In genomic region chr11:69093856-69094255, GRCm38 (mm10) we compare ENCODE assay signal across 9 mouse cellular contexts. TPM values are rescaled to one million over a fixed set of nuclear protein-coding genes. Genes with fewer than 3 reads are reported as not detected.
DNase-seq lines count a peak whose midpoint lies in the region; ATAC-seq and TF ChIP-seq lines count a peak whose summit lies in the region.
"Not testable (repeated sequence)": the region's sequence is repeated elsewhere in the genome, so short reads cannot be mapped to it uniquely, and the experiment has no call there.
"Had no signal": no experiment of that assay in that cellular context is flagged by ENCODE, and none has a peak within 500 bp of the region (broad histone marks: within the 10 kb centered on the region; RNA-seq: fewer than 3 reads in every experiment).

No protein-coding gene starts in this region.

- peak overlapping the region in 1 of 2 experiments; percentile 40; a peak in 1 of 4 replicates for H3K4me3 ChIP-seq in MEL (ENCODE audit: control insufficient read depth in 1 of 2, insufficient read depth in 1 of 2, low read depth in 2 of 2, low read length in 2 of 2)
- H3K4me3 ChIP-seq in embryonic facial prominence, embryonic 14.5 days (ENCODE audit: low read depth, low read length); intestine, embryonic 14.5 days (ENCODE audit: low read depth, low read length); left cerebral cortex, adult 2 months; lung, embryonic 14.5 days (ENCODE audit: low read depth, low read length); midbrain, postnatal 0 days (ENCODE audit: low read depth, low read length): not testable (repeated sequence)
- peak overlapping the region; percentile 39; the same call in 1 of the 2 replicates for H3K4me3 ChIP-seq in heart, embryonic 13.5 days

- not testable (repeated sequence) for TF ChIP-seq RAD21 in MEL (IDR thresholded peaks at IDR 0.05; ENCODE audit: low read depth, low read length)

- not testable (repeated sequence) for H3K27me3 ChIP-seq in MEL (ENCODE audit: control insufficient read depth in 1 of 2, insufficient read depth in 2 of 2, low read length in 2 of 2); embryonic facial prominence, embryonic 14.5 days (replicated peaks; ENCODE audit: control insufficient read depth, insufficient read depth, low read length); heart, embryonic 13.5 days (replicated peaks); intestine, embryonic 14.5 days (replicated peaks; ENCODE audit: control insufficient read depth, insufficient read depth, low read length); lung, embryonic 14.5 days (ENCODE audit: insufficient read depth, low read length); midbrain, postnatal 0 days (ENCODE audit: insufficient read depth, low read length)

- H3K4me1 ChIP-seq in MEL (ENCODE audit: control insufficient read depth in 1 of 2, insufficient read depth in 2 of 2, low read length in 2 of 2), result peaks cover 15 to 21% of the 10 kb centered on the region in 2 experiments
- H3K4me1 ChIP-seq in embryonic facial prominence, embryonic 14.5 days (ENCODE audit: control insufficient read depth, insufficient read depth, low read length), result peaks cover 41% of the 10 kb centered on the region
- H3K4me1 ChIP-seq in heart, embryonic 13.5 days, result peaks cover 82% of the 10 kb centered on the region
- H3K4me1 ChIP-seq in intestine, embryonic 14.5 days (replicated peaks; ENCODE audit: control insufficient read depth, insufficient read depth, low read length), result peaks cover 45% of the 10 kb centered on the region
- peaks cover 30% of the 10 kb centered on the region for H3K4me1 ChIP-seq in lung, embryonic 14.5 days (ENCODE audit: insufficient read depth)
- H3K4me1 ChIP-seq in midbrain, postnatal 0 days (ENCODE audit: insufficient read depth, low read length), result peaks cover 33% of the 10 kb centered on the region

- peaks cover 6 to 15% of the 10 kb centered on the region in 2 experiments for H3K36me3 ChIP-seq in MEL (ENCODE audit: control insufficient read depth in 1 of 2, insufficient read depth in 2 of 2, low read length in 2 of 2)
- H3K36me3 ChIP-seq in embryonic facial prominence, embryonic 14.5 days (ENCODE audit: control insufficient read depth, insufficient read depth, low read length), result peaks cover 31% of the 10 kb centered on the region
- H3K36me3 ChIP-seq in heart, embryonic 13.5 days, result peaks cover 34% of the 10 kb centered on the region
- peaks cover 37% of the 10 kb centered on the region for H3K36me3 ChIP-seq in intestine, embryonic 14.5 days (ENCODE audit: control insufficient read depth, insufficient read depth, low read length)
- H3K36me3 ChIP-seq in lung, embryonic 14.5 days (ENCODE audit: insufficient read depth), result peaks cover 35% of the 10 kb centered on the region
- peaks cover 13% of the 10 kb centered on the region; the same call in 1 of the 2 replicates for H3K36me3 ChIP-seq in midbrain, postnatal 0 days (ENCODE audit: insufficient read depth, low read length)

- peak overlapping the region; percentile 61 for H3K9ac ChIP-seq in MEL (ENCODE audit: control insufficient read depth, low read depth, low read length, poor library complexity, severe bottlenecking)
- H3K9ac ChIP-seq in embryonic facial prominence, embryonic 14.5 days (ENCODE audit: low read depth, low read length); heart, embryonic 13.5 days; intestine, embryonic 14.5 days (ENCODE audit: low read length); lung, embryonic 14.5 days; midbrain, postnatal 0 days (replicated peaks; ENCODE audit: low read length, poor library complexity, severe bottlenecking): not testable (repeated sequence)

- H3K4me2 ChIP-seq in embryonic facial prominence, embryonic 14.5 days (ENCODE audit: low read depth, low read length); intestine, embryonic 14.5 days (ENCODE audit: low read length); midbrain, postnatal 0 days (ENCODE audit: low read depth, low read length, poor library complexity, severe bottlenecking): not testable (repeated sequence)
- peak overlapping the region; percentile 68 for H3K4me2 ChIP-seq in heart, embryonic 13.5 days
- H3K4me2 ChIP-seq in lung, embryonic 14.5 days, result peak overlapping the region; percentile 97; the same call in 1 of the 2 replicates

- ATAC-seq in embryonic facial prominence, embryonic 14.5 days (ENCODE audit: low read depth); heart, embryonic 13.5 days (ENCODE audit: extremely low read depth, insufficient number of reproducible peaks, low FRiP score, low TSS enrichment); intestine, embryonic 14.5 days (replicated peaks; ENCODE audit: low FRiP score, low TSS enrichment, low read depth); lung, embryonic 14.5 days (ENCODE audit: insufficient read depth); midbrain, postnatal 0 days (ENCODE audit: low FRiP score): not testable (repeated sequence)

- TF ChIP-seq EP300 in MEL (IDR thresholded peaks at IDR 0.05; ENCODE audit: low read depth in 1 of 2, low read length in 2 of 2), result not testable (repeated sequence)

- H3K9me3 ChIP-seq in MEL (replicated peaks; ENCODE audit: insufficient read depth, low read length); embryonic facial prominence, embryonic 14.5 days (ENCODE audit: control insufficient read depth, low read length); heart, embryonic 13.5 days; intestine, embryonic 14.5 days (ENCODE audit: control insufficient read depth, low read length); lung, embryonic 14.5 days (ENCODE audit: low read depth, low read length); midbrain, postnatal 0 days (ENCODE audit: low read length): not testable (repeated sequence)

- TF ChIP-seq POLR2A in MEL (IDR thresholded peaks at IDR 0.05; ENCODE audit: control insufficient read depth in 1 of 2, insufficient read depth in 1 of 2, low read depth in 1 of 2, low read length in 2 of 2, poor library complexity in 1 of 2), result not testable (repeated sequence)

- not testable (repeated sequence) for DNase-seq in MEL (ENCODE audit: low read depth, low spot score); embryonic facial prominence, embryonic 14.5 days (ENCODE audit: low spot score); intestine, embryonic 14.5 days (ENCODE audit: low spot score); left cerebral cortex, adult 2 months (ENCODE audit: extremely low spot score in 1 of 2, low spot score in 2 of 2); lung, embryonic 14.5 days; midbrain, postnatal 0 days (ENCODE audit: low spot score)
- DNase-seq in testis, postnatal 10 days (ENCODE audit: low spot score), result peak; percentile 31

- intact Hi-C loops in left cerebral cortex, adult 2 months (cut with DNase I), result not testable (repeated sequence)

- not testable (repeated sequence) for H3K27ac ChIP-seq in MEL (ENCODE audit: control insufficient read depth, low read depth, low read length)
- peak overlapping the region; percentile 90 for H3K27ac ChIP-seq in embryonic facial prominence, embryonic 14.5 days (replicated peaks; ENCODE audit: low read depth, low read length)
- peak overlapping the region; percentile 94 for H3K27ac ChIP-seq in heart, embryonic 13.5 days (replicated peaks)
- peak overlapping the region; percentile 92; the same call in 1 of the 2 replicates for H3K27ac ChIP-seq in intestine, embryonic 14.5 days (ENCODE audit: low read depth)
- H3K27ac ChIP-seq in left cerebral cortex, adult 2 months, result peak overlapping the region; percentile 99
- H3K27ac ChIP-seq in lung, embryonic 14.5 days (ENCODE audit: low read depth), result peak overlapping the region; percentile 93
- H3K27ac ChIP-seq in midbrain, postnatal 0 days (ENCODE audit: low read depth, low read length), result peak overlapping the region; percentile 88; the same call in 1 of the 2 replicates

- WGBS in embryonic facial prominence, embryonic 14.5 days, result 85% methylated on average over 7 of the region's 7 CpGs
- 80% methylated on average over 7 of the region's 7 CpGs for WGBS in heart, embryonic 13.5 days
- WGBS in intestine, embryonic 14.5 days, result 88% methylated on average over 7 of the region's 7 CpGs
- 86% methylated on average over 7 of the region's 7 CpGs for WGBS in lung, embryonic 14.5 days
- 85% methylated on average over 7 of the region's 7 CpGs for WGBS in midbrain, postnatal 0 days

- H3K79me2 ChIP-seq in MEL (ENCODE audit: control insufficient read depth, insufficient read depth, low read length, poor library complexity), result peaks cover 17% of the 10 kb centered on the region

- TF ChIP-seq CTCF in MEL (IDR thresholded peaks at IDR 0.05 in 2 of 3, conservative IDR thresholded peaks at IDR 0.05 in 1 of 3; ENCODE audit: control insufficient read depth in 1 of 3, insufficient read depth in 1 of 3, low read depth in 2 of 3, low read length in 3 of 3, poor library complexity in 1 of 3, severe bottlenecking in 1 of 3); left cerebral cortex, adult 2 months (IDR thresholded peaks at IDR 0.05); lung, embryonic 14.5 days (IDR thresholded peaks at IDR 0.05; ENCODE audit: low read depth); midbrain, postnatal 0 days (IDR thresholded peaks at IDR 0.05): not testable (repeated sequence)

RNA-seq across cellular contexts. Expression of gene Per1, which starts 1.2 kb away (rescaled TPM):
- total RNA-seq in MEL (2012; rRNA removed), result 4.5 and 5.6 TPM in 2 replicates
- 10 to 100 TPM in 1 of 2 experiments, not detected in 1; 34.9 TPM for polyA plus RNA-seq in MEL (2012; ENCODE audit: insufficient read depth in 1 of 2, insufficient read length in 2 of 2, low read depth in 1 of 2, low replicate concordance in 2 of 2, missing spikeins in 1 of 2)
- polyA plus RNA-seq in embryonic facial prominence, embryonic 14.5 days (2014; fragmentation: Nextera tagmentation; extraction: Ambion mirVana), result 21.5 and 28.2 TPM in 2 replicates
- polyA plus RNA-seq in heart, embryonic 13.5 days (2015; fragmentation: Nextera tagmentation; extraction: Ambion mirVana), result 8.6 and 9.0 TPM in 2 replicates
- polyA plus RNA-seq in intestine, embryonic 14.5 days (2014; fragmentation: Nextera tagmentation; extraction: Ambion mirVana), result 10.5 and 13.4 TPM in 2 replicates
- 100 to 1,000 TPM; 114 to 185 TPM for total RNA-seq in left cerebral cortex, adult 2 months (2021)
- polyA plus RNA-seq in lung, embryonic 14.5 days (2014; fragmentation: Nextera tagmentation; extraction: Ambion mirVana), result 15.4 and 23.7 TPM in 2 replicates
- 28.5 and 47.1 TPM in 2 replicates for total RNA-seq in midbrain, postnatal 0 days (2014; rRNA removed)
- polyA plus RNA-seq in midbrain, postnatal 0 days (2015; fragmentation: Nextera tagmentation; extraction: Ambion mirVana), result 11.8 and 15.4 TPM in 2 replicates

RNA-seq across cellular contexts. Expression of gene Vamp2, which starts 5.6 kb away (rescaled TPM):
- total RNA-seq in MEL (2012; rRNA removed), result 3.3 and 4.2 TPM in 2 replicates
- polyA plus RNA-seq in MEL (2012; ENCODE audit: insufficient read depth in 1 of 2, insufficient read length in 2 of 2, low read depth in 1 of 2, low replicate concordance in 2 of 2, missing spikeins in 1 of 2), result 10 to 100 TPM in 1 of 2 experiments, not detected in 1; 28.9 TPM
- 89.1 and 97.0 TPM in 2 replicates for polyA plus RNA-seq in embryonic facial prominence, embryonic 14.5 days (2014; fragmentation: Nextera tagmentation; extraction: Ambion mirVana)
- 79.5 and 82.1 TPM in 2 replicates for polyA plus RNA-seq in heart, embryonic 13.5 days (2015; fragmentation: Nextera tagmentation; extraction: Ambion mirVana)
- polyA plus RNA-seq in intestine, embryonic 14.5 days (2014; fragmentation: Nextera tagmentation; extraction: Ambion mirVana), result 76.7 TPM in 2 replicates
- 1,000 to 10,000 TPM; 1,115 to 1,119 TPM for total RNA-seq in left cerebral cortex, adult 2 months (2021)
- polyA plus RNA-seq in lung, embryonic 14.5 days (2014; fragmentation: Nextera tagmentation; extraction: Ambion mirVana), result 64.0 and 64.2 TPM in 2 replicates
- total RNA-seq in midbrain, postnatal 0 days (2014; rRNA removed), result 144 and 157 TPM in 2 replicates
- polyA plus RNA-seq in midbrain, postnatal 0 days (2015; fragmentation: Nextera tagmentation; extraction: Ambion mirVana), result 591 and 600 TPM in 2 replicates

RNA-seq across cellular contexts. Expression of gene Tmem107, which starts 23.2 kb away (rescaled TPM):
- total RNA-seq in MEL (2012; rRNA removed), result 44.8 and 47.0 TPM in 2 replicates
- 10 to 100 TPM in 1 of 2 experiments, not detected in 1; 79.5 TPM for polyA plus RNA-seq in MEL (2012; ENCODE audit: insufficient read depth in 1 of 2, insufficient read length in 2 of 2, low read depth in 1 of 2, low replicate concordance in 2 of 2, missing spikeins in 1 of 2)
- 65.6 and 87.8 TPM in 2 replicates for polyA plus RNA-seq in embryonic facial prominence, embryonic 14.5 days (2014; fragmentation: Nextera tagmentation; extraction: Ambion mirVana)
- 28.4 and 31.3 TPM in 2 replicates for polyA plus RNA-seq in heart, embryonic 13.5 days (2015; fragmentation: Nextera tagmentation; extraction: Ambion mirVana)
- polyA plus RNA-seq in intestine, embryonic 14.5 days (2014; fragmentation: Nextera tagmentation; extraction: Ambion mirVana), result 50.1 and 58.9 TPM in 2 replicates
- total RNA-seq in left cerebral cortex, adult 2 months (2021), result 10 to 100 TPM; 23.3 to 28.0 TPM
- 51.0 and 54.4 TPM in 2 replicates for polyA plus RNA-seq in lung, embryonic 14.5 days (2014; fragmentation: Nextera tagmentation; extraction: Ambion mirVana)
- total RNA-seq in midbrain, postnatal 0 days (2014; rRNA removed), result 42.4 and 61.8 TPM in 2 replicates
- polyA plus RNA-seq in midbrain, postnatal 0 days (2015; fragmentation: Nextera tagmentation; extraction: Ambion mirVana), result 23.8 and 27.8 TPM in 2 replicates

RNA-seq across cellular contexts. Expression of gene Hes7, which starts 26.3 kb away (rescaled TPM):
- total RNA-seq in MEL (2012; rRNA removed), result 0.08 TPM in 1 of 2 replicates, not detected in the other
- polyA plus RNA-seq in MEL (2012; ENCODE audit: insufficient read depth in 1 of 2, insufficient read length in 2 of 2, low read depth in 1 of 2, low replicate concordance in 2 of 2, missing spikeins in 1 of 2), result 1 to 10 TPM in 1 of 2 experiments, not detected in 1; 1.4 TPM
- 0.21 and 0.45 TPM in 2 replicates for polyA plus RNA-seq in embryonic facial prominence, embryonic 14.5 days (2014; fragmentation: Nextera tagmentation; extraction: Ambion mirVana)
- 0.47 and 0.67 TPM in 2 replicates for polyA plus RNA-seq in heart, embryonic 13.5 days (2015; fragmentation: Nextera tagmentation; extraction: Ambion mirVana)
- polyA plus RNA-seq in intestine, embryonic 14.5 days (2014; fragmentation: Nextera tagmentation; extraction: Ambion mirVana), result 0.28 and 0.32 TPM in 2 replicates
- under 1 TPM; 0.57 to 0.82 TPM for total RNA-seq in left cerebral cortex, adult 2 months (2021)
- polyA plus RNA-seq in lung, embryonic 14.5 days (2014; fragmentation: Nextera tagmentation; extraction: Ambion mirVana), result 0.57 and 0.68 TPM in 2 replicates
- 1.2 and 2.1 TPM in 2 replicates for total RNA-seq in midbrain, postnatal 0 days (2014; rRNA removed)
- polyA plus RNA-seq in midbrain, postnatal 0 days (2015; fragmentation: Nextera tagmentation; extraction: Ambion mirVana), result 1.7 and 2.0 TPM in 2 replicates
- total RNA-seq: gastrocnemius, postnatal 36 days had no signal

RNA-seq across cellular contexts. Expression of gene 9130213A22Rik, which starts 28.5 kb away (rescaled TPM):
- 0.08 TPM in 1 of 2 replicates, not detected in the other for total RNA-seq in MEL (2012; rRNA removed)
- under 1 TPM in 1 of 2 experiments, not detected in 1; 0.26 TPM for polyA plus RNA-seq in MEL (2012; ENCODE audit: insufficient read depth in 1 of 2, insufficient read length in 2 of 2, low read depth in 1 of 2, low replicate concordance in 2 of 2, missing spikeins in 1 of 2)
- polyA plus RNA-seq in embryonic facial prominence, embryonic 14.5 days (2014; fragmentation: Nextera tagmentation; extraction: Ambion mirVana), result 0.14 and 0.63 TPM in 2 replicates
- 0.41 and 0.60 TPM in 2 replicates for polyA plus RNA-seq in heart, embryonic 13.5 days (2015; fragmentation: Nextera tagmentation; extraction: Ambion mirVana)
- polyA plus RNA-seq in intestine, embryonic 14.5 days (2014; fragmentation: Nextera tagmentation; extraction: Ambion mirVana), result 0.19 and 0.30 TPM in 2 replicates
- total RNA-seq in left cerebral cortex, adult 2 months (2021), result 1 to 10 TPM; 1.3 to 1.4 TPM
- 0.19 and 0.41 TPM in 2 replicates for polyA plus RNA-seq in lung, embryonic 14.5 days (2014; fragmentation: Nextera tagmentation; extraction: Ambion mirVana)
- total RNA-seq in midbrain, postnatal 0 days (2014; rRNA removed), result 1.0 and 1.6 TPM in 2 replicates
- 1.2 and 1.4 TPM in 2 replicates for polyA plus RNA-seq in midbrain, postnatal 0 days (2015; fragmentation: Nextera tagmentation; extraction: Ambion mirVana)
- total RNA-seq: gastrocnemius, postnatal 36 days had no signal
